Mouse (Mus musculus) thymus, postnatal 36 days (tissue): ENCODE measurements around the gene Psmd9.

ENCODE experiments used
- DNase-seq, 2 experiments: peaks; one replicate each; pipeline ENCODE4 v3.0.0; 2022; ENCODE audit warnings: mixed read lengths in 2 of 2

Gene Psmd9

DNA sequence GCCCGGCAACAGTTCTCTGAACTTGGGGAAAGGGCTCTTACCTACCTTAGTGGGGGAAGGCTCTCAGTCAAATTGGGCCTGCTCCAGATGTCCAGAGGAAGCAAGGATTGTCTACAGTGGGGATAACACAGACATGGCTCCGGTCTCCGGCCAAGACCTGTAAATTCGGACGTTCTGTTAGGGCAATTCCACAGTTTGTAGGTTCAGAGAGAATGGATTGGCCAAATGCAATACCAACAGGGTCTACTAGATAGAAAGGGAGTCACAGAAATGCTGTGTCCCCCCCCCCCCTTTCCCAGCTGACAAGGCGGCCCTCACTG lies 31.3 kb upstream of the Psmd9 start:
- no peak for DNase-seq

DNA sequence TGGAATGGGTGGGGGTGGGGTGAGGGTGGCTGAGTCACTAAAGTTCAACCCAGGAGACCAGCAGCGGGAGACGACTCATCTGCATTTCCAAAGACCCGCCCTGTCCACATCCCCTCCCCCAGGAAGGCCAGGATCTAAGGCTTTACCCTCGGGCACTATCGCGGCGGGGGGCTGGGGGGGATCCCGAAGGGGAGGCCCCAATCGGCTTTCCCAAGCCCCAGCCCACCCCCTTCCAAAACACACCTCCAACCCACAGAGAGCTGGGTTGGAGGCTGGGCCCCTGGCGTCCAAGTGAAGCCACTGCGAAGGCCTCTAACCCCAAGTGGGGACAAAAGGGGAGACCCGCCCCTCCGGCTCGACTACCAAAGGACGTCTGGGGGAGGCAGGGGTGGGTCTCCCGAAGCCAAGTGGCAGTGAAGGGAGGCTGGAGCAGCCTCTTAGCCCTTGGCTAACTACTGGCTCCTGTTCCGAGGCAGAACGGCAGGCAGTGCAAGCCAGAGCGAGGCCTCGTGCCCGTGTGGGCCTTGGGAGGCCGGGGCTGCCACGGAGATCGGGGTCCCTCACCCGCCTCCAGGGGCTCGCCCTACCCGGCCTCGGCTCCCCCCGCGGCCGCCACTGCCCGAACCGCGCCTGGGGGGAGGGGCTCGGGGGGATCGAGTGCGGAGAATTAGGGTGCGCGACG lies 30.8 kb upstream of the Psmd9 start:
- DNase-seq = peak; percentile 57 to 66

DNA sequence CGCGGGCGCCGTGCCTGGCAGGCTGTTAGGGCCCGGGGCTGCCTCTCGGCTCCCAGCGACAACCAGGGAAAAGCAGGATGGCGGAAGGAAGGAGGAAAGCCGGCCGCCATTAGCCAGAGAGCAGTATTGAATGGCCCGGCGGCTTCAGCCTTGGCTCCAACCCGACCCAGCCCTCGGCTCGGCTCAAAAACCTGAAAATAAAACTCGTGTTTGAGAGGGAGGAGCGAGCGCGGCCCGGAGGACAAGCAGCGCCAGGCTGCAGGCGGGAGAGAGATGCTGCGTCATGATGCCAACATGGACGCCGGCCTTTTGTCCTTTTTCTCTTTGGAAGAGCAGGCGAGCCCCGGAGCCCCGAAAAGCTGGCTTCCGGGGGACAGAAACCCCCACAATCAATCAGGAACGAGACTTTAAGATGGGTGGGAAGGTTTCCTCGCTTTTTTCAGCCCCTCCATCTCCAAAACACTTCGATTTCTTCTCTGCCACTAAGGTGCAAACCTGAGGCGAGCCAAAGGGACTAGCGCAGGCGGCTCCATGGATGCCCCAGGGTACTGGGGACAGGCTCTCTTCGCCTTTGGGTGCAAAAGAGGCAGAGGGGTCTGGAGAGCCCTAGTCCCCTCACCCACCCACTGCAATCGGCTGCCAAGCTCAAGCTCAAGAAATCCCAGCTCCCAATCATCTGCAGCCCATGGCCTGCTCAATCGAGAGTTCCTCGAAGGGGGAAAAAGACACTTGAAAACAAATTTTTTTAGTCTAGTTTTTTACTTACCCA lies 30.1 kb upstream of the Psmd9 start:
- peak; percentile 77 to 80 for DNase-seq

DNA sequence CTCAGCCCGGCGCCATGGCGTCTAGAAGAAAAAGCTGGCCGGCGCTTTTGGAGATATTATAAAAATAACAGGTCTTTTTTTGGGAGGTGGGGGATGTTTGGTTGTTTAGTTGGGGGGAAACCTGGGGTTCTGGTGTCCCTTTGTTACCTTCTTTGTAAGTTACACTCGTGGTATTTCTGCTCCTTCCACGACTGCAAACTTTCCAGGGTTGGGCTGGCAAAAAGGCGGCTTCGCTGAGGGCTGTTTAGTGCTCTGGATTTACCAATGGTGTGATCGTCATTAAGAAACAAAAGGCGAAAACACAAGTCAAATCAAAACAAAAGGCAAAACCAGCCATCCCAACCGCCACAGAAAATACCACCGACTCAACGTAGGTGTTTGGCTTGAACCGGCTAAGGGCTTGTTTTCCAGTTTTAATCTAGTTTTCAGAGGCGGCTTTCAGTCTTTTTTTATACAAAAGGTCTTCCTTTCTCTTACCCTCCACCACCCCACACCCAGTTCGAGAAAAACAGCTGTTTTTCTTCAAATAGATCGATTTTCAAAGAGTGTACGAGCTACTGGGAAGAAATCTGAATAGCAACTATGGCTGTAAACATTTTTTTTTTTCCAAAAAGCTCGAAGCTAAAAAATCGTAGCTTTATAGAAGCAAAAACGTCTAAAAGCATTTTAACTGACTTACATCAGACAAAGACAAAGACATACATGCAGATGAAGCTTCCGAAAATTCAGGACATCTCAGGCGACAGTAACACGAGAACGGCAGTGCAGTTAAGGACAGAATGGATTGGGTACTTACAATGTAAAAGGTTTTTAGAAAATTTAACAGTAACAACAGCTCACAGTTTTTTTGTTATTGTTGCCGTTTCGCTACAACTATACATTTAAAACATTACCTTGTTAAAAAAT lies 29.2 kb upstream of the Psmd9 start:
- DNase-seq = peak; percentile 39 to 49

DNA sequence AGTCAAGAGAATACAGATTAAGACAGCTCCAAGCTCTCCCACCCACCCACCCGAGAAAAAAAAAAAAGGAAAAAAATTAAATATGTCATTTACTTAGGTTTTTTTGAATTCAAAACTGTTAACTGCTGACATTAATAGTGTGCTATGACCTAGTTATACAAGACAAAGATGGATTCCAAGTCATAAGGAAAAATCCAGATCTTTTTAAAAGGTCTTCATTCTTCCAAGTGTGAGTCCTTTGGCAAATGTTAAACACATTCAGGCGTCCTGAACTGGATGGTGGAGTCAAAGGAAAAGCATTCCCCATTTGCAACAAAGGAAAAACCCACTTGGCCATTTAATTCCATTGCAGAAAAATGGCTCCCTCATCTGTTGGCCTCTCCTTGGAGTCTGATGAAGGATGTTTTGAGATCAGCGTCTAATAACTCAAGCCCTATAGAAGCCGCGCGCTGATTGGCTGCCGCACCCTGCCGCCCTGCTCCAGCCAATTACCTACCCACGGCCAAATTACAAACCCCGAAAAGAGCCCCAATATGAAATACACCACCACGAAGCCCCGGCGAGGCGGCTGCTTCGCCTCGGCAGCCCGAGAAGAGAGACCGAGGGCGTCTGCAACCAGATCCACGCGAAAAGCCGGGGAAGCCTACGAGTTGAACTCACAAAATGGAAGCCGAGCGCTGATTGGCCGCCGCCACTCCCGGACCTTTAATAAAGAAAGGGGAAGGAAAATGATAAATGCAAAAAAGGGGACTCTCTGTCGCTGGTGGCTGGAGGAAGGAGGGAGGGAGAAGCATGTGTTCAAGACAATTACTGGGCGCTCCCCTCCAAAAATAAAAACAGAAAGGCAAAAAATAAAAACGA lies 28.3 kb upstream of the Psmd9 start:
- peak; percentile 85 to 86 for DNase-seq

DNA sequence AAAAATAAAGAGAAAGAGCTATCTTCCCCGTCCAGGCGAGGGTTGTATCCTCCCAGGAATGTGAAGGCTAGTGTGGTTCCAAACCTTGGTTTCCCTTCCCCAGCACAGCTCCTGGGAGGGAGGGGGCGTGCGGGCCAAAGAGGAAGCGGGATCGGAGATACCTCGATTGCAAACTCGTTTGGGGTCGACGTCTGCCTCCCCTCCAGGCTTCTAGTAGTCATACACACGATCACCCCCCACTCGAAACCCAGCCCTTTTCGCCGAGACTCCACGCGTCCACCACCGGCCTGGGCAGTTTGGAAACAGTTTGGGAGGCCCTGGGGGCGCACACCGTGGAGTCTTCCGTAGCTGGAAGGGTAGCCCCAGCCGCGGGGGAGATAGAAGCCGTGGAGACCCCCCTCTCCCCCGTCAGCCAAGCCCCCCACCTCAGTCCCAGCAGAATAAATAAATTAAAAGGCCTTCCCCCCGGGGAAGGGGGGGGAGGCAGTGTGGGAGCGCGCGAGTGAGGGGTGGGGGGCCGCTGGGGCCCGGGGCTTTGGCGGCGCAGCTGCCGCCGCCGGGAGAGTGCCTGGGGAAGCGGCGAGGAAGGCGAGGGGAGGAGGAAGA lies 27.6 kb upstream of the Psmd9 start:
- DNase-seq = peak; percentile 72 to 77

DNA sequence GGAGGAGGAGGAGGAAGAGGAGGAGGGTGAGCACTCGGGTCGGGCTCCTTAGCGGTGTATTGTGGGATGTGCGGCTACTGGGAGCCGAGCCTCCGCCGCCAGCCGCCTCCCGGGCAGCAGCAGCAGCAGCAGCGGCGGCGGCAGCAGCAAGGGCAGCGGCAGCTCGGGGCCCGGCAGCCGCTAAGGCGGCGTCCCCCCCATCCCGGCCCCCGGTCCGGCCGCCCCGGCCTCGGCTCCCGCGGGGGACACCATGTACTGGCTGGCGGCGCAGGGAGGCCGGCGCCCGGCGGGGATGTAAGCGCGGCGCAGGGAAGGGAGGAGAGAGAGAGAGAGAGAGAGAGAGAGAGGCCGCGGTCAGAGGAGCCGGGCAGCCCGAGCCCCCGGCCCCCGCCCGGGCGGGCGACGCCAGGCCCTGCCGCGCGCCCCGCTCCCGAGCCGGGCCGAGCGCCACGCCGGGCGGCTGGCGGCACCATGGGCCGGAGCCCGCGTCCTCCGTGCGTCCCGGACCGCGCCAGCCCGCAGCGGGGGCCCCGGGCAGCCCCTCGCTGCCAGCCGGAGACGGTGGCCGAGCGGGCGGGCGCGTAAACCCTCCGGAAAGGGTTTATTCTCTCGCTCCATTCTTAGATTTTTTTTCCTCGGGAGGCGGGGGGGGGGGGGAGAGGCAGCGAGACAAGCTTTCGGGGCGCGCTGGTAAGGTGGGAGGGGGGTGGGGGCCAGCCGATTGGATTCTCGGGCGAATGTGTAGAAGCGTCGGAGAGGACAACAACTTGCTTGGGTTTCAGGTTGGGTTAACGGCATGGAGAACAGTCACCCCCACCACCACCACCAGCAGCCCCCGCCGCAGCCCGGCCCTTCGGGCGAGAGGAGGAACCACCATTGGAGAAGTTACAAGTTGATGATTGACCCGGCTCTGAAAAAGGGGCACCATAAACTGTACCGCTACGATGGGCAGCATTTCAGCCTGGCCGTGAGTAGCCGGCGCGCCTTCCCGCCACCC lies 26.8 kb upstream of the Psmd9 start, which contains the start of gene Setd1b:
Setd1b (plus strand) TSS at position 33 of the 997 bp plus-strand sequence.
- DNase-seq = peak; percentile 72 to 83

DNA sequence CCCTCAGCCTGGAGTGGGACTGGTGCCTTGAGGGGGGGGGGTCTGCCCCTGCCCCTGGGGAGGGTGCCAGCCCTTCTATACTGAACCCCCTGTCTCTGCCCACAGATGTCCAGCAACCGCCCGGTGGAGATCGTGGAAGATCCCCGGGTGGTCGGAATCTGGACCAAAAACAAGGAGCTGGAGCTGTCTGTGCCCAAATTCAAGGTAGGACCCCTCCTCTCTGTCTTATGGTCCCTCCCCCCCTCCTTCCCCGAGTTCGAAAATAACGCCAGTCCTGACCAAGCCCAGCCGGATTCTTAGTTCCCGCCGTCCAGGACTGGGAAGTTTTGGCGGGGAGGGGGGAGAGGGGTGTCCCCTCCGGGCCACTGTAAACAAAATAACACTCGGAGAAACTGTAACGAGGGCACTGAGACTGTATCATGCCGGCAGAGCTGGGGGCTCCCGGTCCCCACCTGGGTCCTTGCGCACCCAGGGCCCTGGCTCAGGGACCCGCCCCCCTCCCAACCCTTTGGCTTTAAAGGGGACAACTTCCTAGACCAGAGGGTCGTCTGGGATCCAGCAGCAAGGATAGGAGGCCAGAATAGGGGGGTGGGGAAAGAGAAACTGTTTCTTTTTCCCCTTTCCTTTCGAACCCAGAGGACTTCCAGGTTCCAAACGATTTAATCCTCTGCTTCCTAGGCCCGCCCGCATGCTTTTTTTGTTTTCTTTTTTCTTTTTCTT lies 25.8 kb upstream of the Psmd9 start:
- DNase-seq = peak in 1 of 2 experiments; percentile 50

DNA sequence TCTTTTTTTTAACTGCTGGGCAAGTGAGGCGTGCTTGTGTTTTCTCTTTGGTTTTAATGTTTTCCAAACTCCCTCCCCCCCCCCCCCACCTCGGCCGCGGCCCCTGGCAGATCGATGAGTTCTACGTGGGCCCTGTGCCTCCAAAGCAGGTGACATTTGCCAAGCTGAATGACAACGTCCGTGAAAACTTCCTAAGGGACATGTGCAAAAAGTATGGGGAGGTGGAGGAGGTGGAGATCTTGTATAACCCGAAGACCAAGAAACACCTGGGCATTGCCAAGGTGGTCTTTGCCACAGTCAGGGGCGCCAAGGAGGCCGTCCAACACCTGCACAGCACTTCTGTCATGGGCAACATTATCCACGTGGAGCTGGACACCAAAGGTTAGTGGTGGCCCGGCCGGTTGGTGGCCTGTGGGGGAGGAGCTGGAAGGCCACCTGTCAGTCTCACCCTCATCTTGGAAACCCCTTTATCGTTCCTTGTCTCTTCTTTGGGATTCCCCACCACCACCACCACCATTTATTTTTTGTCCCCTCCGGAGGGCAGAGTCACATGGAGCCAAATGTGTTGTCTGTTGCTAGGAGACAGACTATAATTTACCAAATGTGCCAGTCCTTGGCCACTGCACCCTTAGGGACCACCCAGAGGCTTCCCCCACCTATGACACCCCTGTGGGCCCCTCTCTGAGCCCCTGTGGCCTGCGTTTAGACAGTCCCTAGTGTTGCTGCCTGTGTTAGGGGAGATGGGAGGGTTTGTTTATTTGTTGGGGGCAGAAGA lies 25.1 kb upstream of the Psmd9 start:
- peak in 1 of 2 experiments; percentile 32 for DNase-seq

DNA sequence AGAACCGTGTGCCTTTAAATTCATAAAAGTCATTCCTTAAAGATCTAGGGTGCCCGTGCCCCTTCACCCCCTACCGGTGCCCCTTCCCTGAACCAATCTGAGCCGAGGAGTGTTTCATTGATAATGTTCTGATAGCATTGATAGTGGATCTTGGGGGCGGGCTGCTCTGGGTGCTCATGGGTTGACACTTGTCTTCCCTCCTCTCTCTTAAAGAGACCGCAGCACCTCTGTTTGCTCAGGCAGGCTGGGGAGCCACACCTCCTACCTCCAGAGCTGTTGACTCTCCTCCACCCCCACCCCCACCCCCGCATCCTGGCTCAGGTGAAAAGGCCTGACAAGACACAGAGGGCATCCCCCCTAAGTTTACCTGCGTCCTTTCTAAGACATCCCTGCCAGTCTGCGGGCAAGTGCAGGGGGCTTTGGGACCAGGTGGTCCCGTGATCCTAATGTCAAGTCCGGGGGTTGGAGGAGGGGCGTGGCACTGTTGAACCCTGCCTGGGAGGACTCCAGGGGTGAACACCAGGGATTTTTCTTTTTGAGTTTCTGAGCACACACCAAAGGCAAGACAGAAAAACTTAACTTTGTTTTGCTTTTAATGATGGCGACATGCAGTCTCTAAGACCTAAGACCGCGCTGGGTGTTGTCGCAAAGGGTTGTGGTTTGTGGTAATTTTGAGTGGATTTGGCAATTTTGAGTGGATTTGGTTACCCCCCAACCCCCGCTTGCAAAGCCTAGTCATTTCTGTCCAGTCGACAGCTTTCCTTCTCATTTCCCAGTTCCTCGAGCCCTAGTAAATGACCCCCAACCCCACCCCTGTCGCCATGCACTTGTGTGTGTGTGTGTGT lies 24.2 kb upstream of the Psmd9 start:
- peak in 1 of 2 experiments; percentile 59 for DNase-seq

DNA sequence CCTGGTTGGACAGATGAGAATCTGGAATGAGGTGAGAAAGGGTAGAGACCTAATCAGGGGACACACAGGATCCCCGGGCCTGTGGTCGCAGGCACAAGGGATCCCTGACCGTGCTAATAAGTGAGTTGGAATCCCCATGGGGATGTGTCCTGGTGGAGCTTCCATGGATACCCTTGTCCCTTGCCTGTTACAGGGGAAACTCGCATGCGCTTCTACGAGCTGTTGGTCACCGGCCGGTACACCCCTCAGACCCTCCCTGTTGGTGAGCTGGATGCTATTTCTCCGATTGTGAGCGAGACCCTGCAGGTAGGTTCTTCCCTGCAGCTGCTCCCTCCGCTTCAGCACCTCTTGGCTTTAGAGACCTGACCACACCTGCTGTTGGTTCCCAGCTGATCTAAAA lies 22.9 kb upstream of the Psmd9 start:
- no peak for DNase-seq

DNA sequence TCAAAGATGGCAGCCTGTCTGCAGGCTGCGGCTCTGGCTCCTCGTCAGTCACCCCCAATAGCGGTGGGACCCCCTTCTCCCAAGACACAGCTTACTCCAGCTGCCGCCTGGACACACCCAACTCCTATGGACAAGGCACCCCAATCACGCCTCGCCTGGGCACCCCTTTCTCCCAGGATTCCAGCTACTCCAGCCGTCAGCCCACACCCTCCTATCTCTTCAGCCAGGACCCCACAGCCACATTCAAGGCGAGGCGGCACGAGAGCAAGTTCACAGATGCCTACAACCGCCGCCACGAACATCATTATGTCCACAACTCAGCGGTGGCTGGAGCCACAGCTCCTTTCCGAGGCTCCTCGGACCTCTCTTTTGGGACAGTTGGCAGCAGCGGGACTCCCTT lies 21.6 kb upstream of the Psmd9 start:
- DNase-seq = no peak

DNA sequence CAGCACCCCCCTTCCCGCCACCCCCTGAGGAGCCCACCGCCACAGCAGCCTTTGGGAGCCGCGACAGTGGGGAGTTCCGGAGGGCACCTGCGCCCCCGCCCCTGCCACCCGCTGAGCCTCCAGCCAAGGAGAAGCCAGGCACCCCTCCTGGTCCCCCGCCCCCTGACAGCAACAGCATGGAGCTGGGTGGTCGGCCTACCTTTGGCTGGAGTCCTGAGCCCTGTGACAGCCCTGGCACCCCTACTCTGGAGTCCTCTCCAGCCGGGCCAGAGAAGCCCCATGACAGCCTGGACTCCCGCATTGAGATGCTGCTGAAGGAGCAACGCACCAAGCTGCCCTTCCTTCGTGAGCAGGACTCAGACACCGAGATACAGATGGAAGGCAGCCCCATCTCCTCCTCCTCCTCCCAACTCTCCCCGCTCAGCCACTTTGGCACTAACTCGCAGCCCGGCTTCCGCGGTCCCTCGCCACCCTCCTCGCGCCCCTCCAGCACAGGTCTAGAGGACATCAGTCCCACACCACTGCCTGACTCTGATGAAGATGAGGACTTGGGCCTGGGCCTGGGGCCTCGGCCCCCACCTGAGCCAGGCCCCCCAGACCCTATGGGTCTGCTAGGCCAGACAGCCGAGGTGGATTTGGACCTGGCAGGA lies 21.0 kb upstream of the Psmd9 start:
- peak in 1 of 2 experiments; percentile 58 for DNase-seq

DNA sequence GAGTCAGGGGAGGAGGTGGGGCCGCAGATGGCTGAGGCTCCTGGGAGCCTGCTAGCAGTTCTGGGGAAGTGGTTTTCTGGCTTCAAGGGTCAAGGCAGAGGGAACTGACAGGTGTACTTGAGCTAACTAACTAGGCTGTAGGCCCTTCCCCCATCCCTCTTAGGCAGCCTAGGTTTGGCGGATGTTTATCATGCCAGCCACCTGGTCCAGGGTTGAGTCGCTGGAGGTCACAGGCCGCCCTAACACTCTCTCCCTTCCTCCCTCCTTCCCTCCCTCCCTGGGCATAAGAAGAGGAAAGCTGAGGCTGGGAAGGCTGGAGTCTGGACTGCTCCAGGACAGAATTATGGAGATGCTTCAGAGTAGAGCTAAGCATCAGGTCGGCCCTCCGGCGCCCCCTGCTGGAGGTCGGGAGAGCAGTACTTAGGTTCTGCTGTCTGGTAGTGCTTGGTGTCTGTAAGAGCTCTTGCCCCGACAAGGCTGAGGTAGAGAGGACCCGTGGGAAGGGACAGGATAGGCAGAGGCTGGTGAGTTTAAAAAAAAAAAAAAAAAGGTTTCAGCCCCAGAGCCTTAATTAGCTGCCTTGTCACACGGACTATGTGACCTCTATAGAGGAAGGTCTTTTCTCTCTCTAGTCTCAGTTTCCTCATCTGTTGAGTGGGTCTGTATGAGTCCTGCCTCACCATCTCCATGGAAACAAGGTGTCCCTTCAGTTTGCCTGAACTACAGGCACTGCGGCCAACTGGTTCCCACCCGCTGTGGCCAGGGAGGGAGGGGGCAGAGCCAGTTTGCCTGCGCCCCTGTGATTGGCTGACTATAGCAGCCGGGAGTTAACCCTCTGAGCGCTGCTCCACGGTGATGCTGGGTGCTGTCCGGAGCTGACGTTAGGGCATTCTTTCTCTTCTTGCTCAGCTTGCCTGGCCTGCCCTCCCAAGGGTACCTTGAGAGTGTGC lies 19.5 kb upstream of the Psmd9 start:
- DNase-seq = peak; percentile 88 to 91

DNA sequence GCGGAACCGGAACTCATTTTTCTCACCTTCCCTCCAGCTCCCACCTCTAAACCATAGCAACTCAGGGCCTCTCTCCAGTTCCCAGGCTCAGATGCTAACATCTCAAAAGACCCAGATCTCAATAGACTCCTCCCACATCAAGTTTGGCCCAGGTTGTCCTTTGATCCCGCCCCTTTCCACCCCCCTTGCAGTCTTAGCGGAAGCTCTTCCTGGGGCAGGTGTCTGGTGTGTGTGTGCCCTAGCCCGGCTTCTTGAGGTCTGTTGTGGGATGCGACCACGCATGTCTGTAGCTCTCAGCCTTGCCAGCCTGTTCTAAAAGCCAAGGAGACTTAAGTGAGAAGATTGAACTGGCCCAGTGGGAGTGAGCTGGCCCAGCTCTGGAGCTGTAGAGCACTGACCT lies 18.6 kb upstream of the Psmd9 start:
- DNase-seq = peak; percentile 83 to 93

DNA sequence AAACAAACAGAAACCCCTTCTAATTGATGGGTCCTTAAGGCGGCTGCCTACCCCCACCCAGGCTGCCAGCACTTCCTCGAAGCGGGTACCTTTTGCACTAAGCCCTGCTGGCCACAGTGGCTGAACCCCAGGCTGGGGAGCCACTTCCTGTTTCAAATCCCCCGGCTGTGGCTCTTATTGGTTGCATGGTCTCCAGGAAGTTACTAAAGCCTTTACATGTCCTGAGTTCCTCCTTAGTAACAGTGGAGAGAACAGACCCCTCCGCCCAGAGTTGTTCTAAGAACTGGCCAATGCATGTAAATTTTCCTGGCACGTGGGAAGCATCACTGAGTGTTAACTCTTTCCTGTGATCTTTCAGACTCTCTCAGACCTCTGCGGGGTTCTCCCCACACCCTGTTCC lies 18.1 kb upstream of the Psmd9 start:
- peak; percentile 73 to 83 for DNase-seq
